Mouse (Mus musculus): ENCODE measurements around the gene Mpz. TPM values are rescaled to one million over a fixed set of nuclear protein-coding genes. Genes with fewer than 3 reads are reported as not detected.

Gene Mpz
- polyA plus RNA-seq, 1 experiment from 2014 or later: 0.06 TPM

DNA sequence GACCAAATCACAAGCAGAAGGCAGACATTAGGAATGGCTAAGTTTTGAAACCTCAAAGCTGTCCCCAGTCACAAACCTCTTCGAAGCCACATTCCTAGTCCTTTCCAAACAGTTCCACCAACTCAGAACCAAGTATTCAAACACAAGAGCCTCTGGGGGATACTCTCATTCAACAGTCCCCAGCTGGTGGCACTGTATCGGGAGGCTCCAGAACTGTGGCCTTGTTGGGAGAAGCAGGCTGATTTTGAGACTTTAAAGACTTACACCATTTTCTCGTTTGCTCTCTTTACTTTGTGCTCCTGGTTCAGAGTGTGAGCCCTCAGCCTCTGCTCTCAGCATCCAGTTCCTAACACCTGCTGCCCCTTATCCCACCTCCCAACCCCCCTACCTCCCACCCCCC lies 32.5 kb downstream of the Mpz start:
- H3K27me3 ChIP-seq: no peaks in the 10 kb centered on the region
- no peak for TF ChIP-seq CTCF (IDR thresholded peaks at IDR 0.05)
- ChIA-PET POLR2A (no interaction called here), CTCF (interaction anchor here (1.0 to 2.0 kb wide), 4 partner anchors 9 to 19 kb away, joined by 3 to 9 read pairs (median 4); no protein-coding TSS in a partner anchor)
- DNase-seq (ENCODE audit: low read depth, low spot score) (no peak), ATAC-seq (no peak)
- in situ Hi-C loops (cut with MboI; ENCODE audit: low pct_unique_long_range_greater_than_20kb): no loop called here

- POLR2A ChIA-PET: no interaction called here
- CTCF ChIA-PET: interaction anchor here (0.8 to 2.0 kb wide), 9 partner anchors 8 to 37 kb away, joined by 3 to 9 read pairs (median 4); partner anchors contain the start of gene Pcp4l1
- DNase-seq (ENCODE audit: low read depth, low spot score): no peak
- no peak for ATAC-seq
- in situ Hi-C loops (cut with MboI; ENCODE audit: low pct_unique_long_range_greater_than_20kb): no loop called here
- TF ChIP-seq CTCF (IDR thresholded peaks at IDR 0.05): no peak
- H3K27me3 ChIP-seq: no peaks in the 10 kb centered on the region
These were observed 33.1 kb downstream of the Mpz start for GRCm38 (mm10) chr1:171183620-171184019.

GRCm38 (mm10) chr1:171184314-171184713 lies 33.8 kb downstream of the Mpz start:
- ATAC-seq (no peak), DNase-seq (ENCODE audit: low read depth, low spot score) (no peak)
- ChIA-PET POLR2A (no interaction called here), CTCF (interaction anchor here (0.8 to 2.0 kb wide), 10 partner anchors 9 to 37 kb away, joined by 3 to 9 read pairs (median 4); partner anchors contain the start of gene Pcp4l1)
- in situ Hi-C loops (cut with MboI; ENCODE audit: low pct_unique_long_range_greater_than_20kb): no loop called here
- no peaks in the 10 kb centered on the region for H3K27me3 ChIP-seq
- TF ChIP-seq CTCF (IDR thresholded peaks at IDR 0.05): peak; percentile 47

- ChIA-PET POLR2A (interaction anchor here (0.6 kb wide), 1 partner anchor 68 kb away, joined by 3 read pairs; no protein-coding TSS in a partner anchor), CTCF (interaction anchor here (2.9 kb wide), 1 partner anchor 20 kb away, joined by 10 read pairs; no protein-coding TSS in a partner anchor)
- no peak for ATAC-seq
- H3K27me3 ChIP-seq: no peaks in the 10 kb centered on the region
- TF ChIP-seq CTCF (IDR thresholded peaks at IDR 0.05): no peak
- no peak for DNase-seq (ENCODE audit: low read depth, low spot score)
- in situ Hi-C loops (cut with MboI; ENCODE audit: low pct_unique_long_range_greater_than_20kb): no loop called here
These were observed 35.1 kb downstream of the Mpz start for GRCm38 (mm10) chr1:171185655-171186054.

GRCm38 (mm10) chr1:171187851-171188700 lies 37.6 kb downstream of the Mpz start:
- POLR2A ChIA-PET: interaction anchor here (1.3 kb wide), 1 partner anchor 25 kb away, joined by 3 read pairs; the partner anchor contains the start of gene Nr1i3
- H3K27me3 ChIP-seq: no peaks in the 10 kb centered on the region
- ATAC-seq (no peak), DNase-seq (ENCODE audit: low read depth, low spot score) (no peak)
- TF ChIP-seq CTCF (IDR thresholded peaks at IDR 0.05): no peak
- CTCF ChIA-PET: interaction anchor here (0.6 to 2.9 kb wide), 4 partner anchors 9 to 23 kb away, joined by 3 to 10 read pairs (median 4); no protein-coding TSS in a partner anchor
- in situ Hi-C loops (cut with MboI; ENCODE audit: low pct_unique_long_range_greater_than_20kb): no loop called here

DNA sequence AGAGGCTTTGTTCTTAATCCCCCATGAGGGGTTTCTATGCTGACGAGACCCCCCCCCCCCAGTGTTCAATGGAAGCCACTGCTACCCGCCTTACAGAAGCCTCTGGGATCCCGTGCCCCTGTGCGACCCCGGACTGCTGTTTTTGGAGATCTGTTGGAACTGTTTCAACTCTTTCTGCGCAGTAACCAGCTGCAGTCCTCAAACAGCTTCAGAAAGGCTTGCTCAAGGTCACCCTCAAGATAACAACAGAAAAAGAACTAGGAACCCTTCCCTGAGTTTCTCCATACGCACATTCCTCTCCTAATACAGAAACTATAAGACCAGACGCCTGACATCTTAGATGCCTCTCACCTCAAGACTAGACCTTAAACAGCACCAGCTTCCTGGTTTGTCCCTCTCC lies 38.5 kb downstream of the Mpz start:
- DNase-seq (ENCODE audit: low read depth, low spot score): no peak
- in situ Hi-C loops (cut with MboI; ENCODE audit: low pct_unique_long_range_greater_than_20kb): no loop called here
- ATAC-seq: peak; percentile 14
- ChIA-PET CTCF (interaction anchor here (0.6 to 1.8 kb wide), 6 partner anchors 10 to 31 kb away, joined by 3 to 6 read pairs (median 3); no protein-coding TSS in a partner anchor), POLR2A (interaction anchor here (1.3 kb wide), 1 partner anchor 24 kb away, joined by 3 read pairs; the partner anchor contains the start of gene Nr1i3)
- H3K27me3 ChIP-seq: no peaks in the 10 kb centered on the region
- TF ChIP-seq CTCF (IDR thresholded peaks at IDR 0.05): no peak

DNA sequence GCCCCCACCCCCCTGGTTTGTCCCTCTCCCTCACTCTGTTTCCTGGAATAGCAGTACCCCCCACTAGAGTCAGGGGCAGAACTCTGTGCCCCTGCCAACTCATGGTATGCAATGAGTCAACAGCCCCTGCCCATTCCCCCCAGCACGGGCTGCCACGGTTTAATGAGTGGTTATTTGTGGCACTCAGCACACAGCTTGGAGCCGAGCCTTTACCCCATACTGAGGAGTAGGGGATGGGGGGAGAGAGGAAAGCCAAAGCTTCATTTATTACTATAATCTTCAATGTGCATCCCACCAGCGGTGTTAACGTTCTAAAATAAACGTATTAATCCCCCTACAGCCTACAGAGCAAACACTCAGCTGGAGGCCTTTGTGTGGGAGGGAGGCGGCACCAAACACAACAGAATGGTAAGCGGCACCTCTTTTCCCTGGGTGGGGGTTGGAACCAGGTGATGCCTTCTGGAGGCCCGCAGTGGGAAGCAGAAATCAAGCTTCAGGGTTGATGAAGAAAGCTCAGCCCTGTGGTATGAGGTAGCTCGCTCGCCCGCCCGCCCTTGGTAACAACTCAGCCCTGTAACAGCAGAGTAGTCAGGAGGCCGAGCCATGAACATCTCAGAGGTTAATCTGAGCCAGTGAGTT lies 39.1 kb downstream of the Mpz start:
- H3K27me3 ChIP-seq: no peaks in the 10 kb centered on the region
- in situ Hi-C loops (cut with MboI; ENCODE audit: low pct_unique_long_range_greater_than_20kb): no loop called here
- ATAC-seq (peak; percentile 74), DNase-seq (ENCODE audit: low read depth, low spot score) (peak; percentile 96)
- ChIA-PET POLR2A (interaction anchor here (0.6 to 1.3 kb wide), 2 partner anchors 24 to 61 kb away, joined by 3 to 7 read pairs; partner anchors contain the start of genes Adamts4 and Nr1i3), CTCF (interaction anchor here (1.0 to 1.8 kb wide), 7 partner anchors 9 to 31 kb away, joined by 3 to 6 read pairs (median 3); no protein-coding TSS in a partner anchor)
- no peak for TF ChIP-seq CTCF (IDR thresholded peaks at IDR 0.05)

DNA sequence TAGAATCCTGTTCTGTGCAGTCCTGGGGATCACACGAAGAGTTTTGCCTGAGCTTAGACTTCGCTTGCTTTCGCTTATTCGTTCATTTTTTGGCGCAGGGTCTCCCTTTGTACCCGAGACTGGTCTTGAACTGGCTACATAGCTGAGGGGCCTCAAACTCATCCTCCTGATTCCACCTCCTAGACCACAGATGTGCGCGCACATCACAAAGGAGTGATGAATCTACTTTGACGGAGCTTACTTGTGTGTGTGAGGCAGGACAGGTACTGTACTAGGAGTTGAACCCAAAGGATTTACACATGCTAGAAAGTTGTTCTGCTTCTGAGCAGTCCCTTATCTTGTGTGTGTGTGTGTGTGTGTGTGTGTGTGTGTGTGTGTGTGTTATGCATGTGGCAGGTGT lies 40.3 kb downstream of the Mpz start:
- H3K27me3 ChIP-seq: no peaks in the 10 kb centered on the region
- no peak for DNase-seq (ENCODE audit: low read depth, low spot score)
- POLR2A ChIA-PET: interaction anchor here (0.7 kb wide), 1 partner anchor 79 kb away, joined by 5 read pairs; the partner anchor contains the start of gene B4galt3
- no peak for TF ChIP-seq CTCF (IDR thresholded peaks at IDR 0.05)
- CTCF ChIA-PET: interaction anchor here (1.5 to 1.8 kb wide), 3 partner anchors 15 to 30 kb away, joined by 3 to 6 read pairs (median 6); no protein-coding TSS in a partner anchor
- in situ Hi-C loops (cut with MboI; ENCODE audit: low pct_unique_long_range_greater_than_20kb): no loop called here
- no peak for ATAC-seq

DNA sequence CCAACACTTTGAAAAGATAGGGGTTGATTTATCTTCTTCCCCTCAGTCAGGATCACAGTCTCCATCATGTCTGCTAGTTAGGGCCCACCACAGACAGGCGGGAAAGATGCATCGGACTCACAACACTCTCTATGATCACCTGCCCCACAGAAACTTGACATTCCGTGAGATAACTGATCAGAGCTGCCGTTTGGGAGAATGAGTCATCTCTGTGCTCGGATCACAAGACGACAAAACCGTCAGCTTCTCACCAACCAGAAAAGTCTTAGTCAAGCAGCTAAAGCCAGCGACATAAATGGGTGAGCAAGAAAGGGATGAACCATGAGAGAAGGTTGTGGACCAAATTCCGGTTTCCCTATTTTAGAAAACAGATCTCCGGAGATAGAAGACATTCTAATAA lies 41.8 kb downstream of the Mpz start:
- CTCF ChIA-PET: interaction anchor here (0.9 to 9.7 kb wide), 9 partner anchors 9 to 73 kb away, joined by 3 to 97 read pairs (median 6); partner anchors contain the start of gene Nr1i3
- ATAC-seq (no peak), DNase-seq (ENCODE audit: low read depth, low spot score) (no peak)
- no peak for TF ChIP-seq CTCF (IDR thresholded peaks at IDR 0.05)
- POLR2A ChIA-PET: interaction anchor here (0.6 kb wide), 1 partner anchor 80 kb away, joined by 5 read pairs; no protein-coding TSS in a partner anchor
- H3K27me3 ChIP-seq: no peaks in the 10 kb centered on the region
- in situ Hi-C loops (cut with MboI; ENCODE audit: low pct_unique_long_range_greater_than_20kb): no loop called here

Data from Patski (cell line).